Comparison of ENCODE assay signal across 25 mouse cellular contexts in genomic region chr14:76723551-76723950, GRCm38 (mm10).
DNase-seq lines count a peak whose midpoint lies in the region; ATAC-seq and TF ChIP-seq lines count a peak whose summit lies in the region.
"Had no signal": no experiment of that assay in that cellular context is flagged by ENCODE, and none has a peak within 500 bp of the region (broad histone marks: within the 10 kb centered on the region; RNA-seq: fewer than 3 reads in every experiment).

No protein-coding gene starts in this region.

- CTCF ChIA-PET in Patski (lab: Charles Lee): interaction anchor here (1.0 to 1.5 kb wide), 4 partner anchors 20 to 211 kb away, joined by 3 to 4 read pairs (median 3); no protein-coding TSS in a partner anchor

- no peak overlapping the region for H3K9ac ChIP-seq in kidney, postnatal 0 days (ENCODE audit: low read depth, low read length)
- H3K9ac ChIP-seq: embryonic facial prominence, embryonic 15.5 days; heart, embryonic 15.5 days; hindbrain, embryonic 13.5 days; intestine, embryonic 15.5 days had no signal

- no peak overlapping the region for H3K4me2 ChIP-seq in kidney, postnatal 0 days (ENCODE audit: low read length)
- H3K4me2 ChIP-seq: embryonic facial prominence, embryonic 15.5 days; heart, embryonic 11.5 days; heart, embryonic 15.5 days; hindbrain, embryonic 13.5 days; intestine, embryonic 15.5 days had no signal

- 0 out of 2 replicates have a peak, but pooled peaks cover 3% of the 10 kb centered on the region for H3K4me1 ChIP-seq in kidney, postnatal 0 days (replicated peaks; ENCODE audit: insufficient read depth, low read length)
- H3K4me1 ChIP-seq: heart, embryonic 15.5 days; hindbrain, embryonic 13.5 days; intestine, embryonic 15.5 days had no signal

- no peaks in the 10 kb centered on the region for H3K27me3 ChIP-seq in kidney, postnatal 0 days (ENCODE audit: insufficient read depth, low read length)
- no peaks in the 10 kb centered on the region for H3K27me3 ChIP-seq in Patski
- H3K27me3 ChIP-seq: embryonic facial prominence, embryonic 15.5 days; heart, embryonic 15.5 days; hindbrain, embryonic 13.5 days; intestine, embryonic 15.5 days had no signal

- peak; percentile 20 for DNase-seq in adrenal gland, postnatal 14 days
- DNase-seq in adrenal gland, postnatal 25 days: no peak
- DNase-seq in kidney, postnatal 0 days (ENCODE audit: low spot score): no peak
- DNase-seq in kidney, postnatal 10 days: no peak
- no peak for DNase-seq in Patski (ENCODE audit: low read depth, low spot score)
- no peak for DNase-seq in gastrocnemius, adult 8-10 months (ENCODE audit: low spot score in 2 of 2)
- no peak for DNase-seq in cerebellum, adult 9-11 months
- DNase-seq: adrenal gland, adult 2 months; B cell, adult 2 months; cerebellum, adult 11 months; cerebellum, adult 8-10 months; cerebellum, postnatal 25 days; gastrocnemius, adult 2 months; gastrocnemius, postnatal 36 days; heart, adult 11 months; heart, postnatal 14 days had no signal

- H3K36me3 ChIP-seq in kidney, postnatal 0 days (ENCODE audit: insufficient read depth, low read length): no peaks in the 10 kb centered on the region
- H3K36me3 ChIP-seq: embryonic facial prominence, embryonic 15.5 days; forebrain, embryonic 10.5 days; heart, embryonic 15.5 days; hindbrain, embryonic 13.5 days; intestine, embryonic 15.5 days had no signal

- no peaks in the 10 kb centered on the region for H3K9me3 ChIP-seq in kidney, postnatal 0 days (replicated peaks; ENCODE audit: low read length)
- H3K9me3 ChIP-seq: embryonic facial prominence, embryonic 15.5 days; forebrain, embryonic 10.5 days; heart, embryonic 15.5 days; hindbrain, embryonic 13.5 days; intestine, embryonic 15.5 days had no signal

- H3K27ac ChIP-seq in kidney, postnatal 0 days: no peak overlapping the region
- H3K27ac ChIP-seq: embryonic facial prominence, embryonic 15.5 days; forebrain, embryonic 10.5 days; heart, embryonic 15.5 days; hindbrain, embryonic 13.5 days; intestine, embryonic 15.5 days had no signal

- in situ Hi-C loops in Patski (cut with MboI; ENCODE audit: low pct_unique_long_range_greater_than_20kb): loop anchor here (5.0 kb wide), 1 partner anchor 284 kb away; no protein-coding TSS in a partner anchor

- no peak overlapping the region for H3K4me3 ChIP-seq in kidney, postnatal 0 days (replicated peaks; ENCODE audit: low read depth, low read length)
- H3K4me3 ChIP-seq: embryonic facial prominence, embryonic 15.5 days; erythroblast, embryonic 14.5 days; forebrain, embryonic 10.5 days; gastrocnemius, adult 2 months; heart, embryonic 15.5 days; hindbrain, embryonic 13.5 days; intestine, embryonic 15.5 days had no signal

- TF ChIP-seq CTCF in kidney, postnatal 0 days (IDR thresholded peaks at IDR 0.05; ENCODE audit: low read depth): peak; percentile 9; the same call in 1 of the 2 replicates
- no peak for TF ChIP-seq CTCF in Patski (IDR thresholded peaks at IDR 0.05)

- no peak for ATAC-seq in kidney, postnatal 0 days (replicated peaks; ENCODE audit: low FRiP score, low read depth)
- peak; percentile 10 for ATAC-seq in Patski
- ATAC-seq: CD4-positive, CD25-positive, alpha-beta regulatory T cell, adult 4 months; forebrain, embryonic 14.5 days; intestine, embryonic 15.5 days had no signal

- POLR2A ChIA-PET in Patski (lab: Charles Lee): interaction anchor here (0.6 to 6.1 kb wide), 9 partner anchors 10 to 217 kb away, joined by 3 to 76 read pairs (median 4); no protein-coding TSS in a partner anchor

- 63% methylated on average over 4 of the region's 4 CpGs for WGBS in kidney, postnatal 0 days
